Mouse (Mus musculus) small intestine, adult 2 months (tissue): ENCODE data around the gene Rdh16f2. TPM values are rescaled to one million over a fixed set of nuclear protein-coding genes. Genes with fewer than 3 reads are reported as not detected.
A peak's percentile ranks its signal among the peaks of the same experiment; 100 is the strongest.

ENCODE experiments used
- H3K27ac ChIP-seq: fragments of 200-500 bp; 2 replicates; pipeline ENCODE4 v1.5.1; 2012; ENCODE audit warnings: low read depth, low read length, control low read depth, inconsistent platforms; ENCODE audit not compliant: insufficient read depth
- H3K27me3 ChIP-seq: fragments of 200-500 bp; 2 replicates; pipeline ENCODE4 v1.6.1; 2012; ENCODE audit warnings: mild to moderate bottlenecking, moderate library complexity, low read length, inconsistent platforms; ENCODE audit not compliant: control insufficient read depth, insufficient read depth
- H3K36me3 ChIP-seq: fragments of 200-500 bp; 2 replicates; pipeline ENCODE4 v1.6.1; 2012; ENCODE audit warnings: mild to moderate bottlenecking, low read length, control low read depth, inconsistent platforms; ENCODE audit not compliant: control insufficient read depth, insufficient read depth
- H3K4me1 ChIP-seq: fragments of 200-500 bp; 2 replicates; pipeline ENCODE4 v1.6.1; 2012; ENCODE audit warnings: low read length, inconsistent platforms, mixed read lengths; ENCODE audit not compliant: control insufficient read depth, insufficient read depth, insufficient read length
- H3K4me3 ChIP-seq: fragments of 200-500 bp; 2 replicates; pipeline ENCODE4 v1.5.1; 2012; ENCODE audit warnings: low read depth, mild to moderate bottlenecking, control low read depth, inconsistent platforms, low read length, moderate library complexity
- CTCF ChIP-seq: fragments of 200-500 bp; IDR thresholded peaks from 2 replicates; pipeline ENCODE4 v1.5.1; 2012; ENCODE audit warnings: low read depth, mild to moderate bottlenecking, control low read depth, inconsistent platforms, low read length, moderate library complexity, mixed read lengths; ENCODE audit not compliant: insufficient replicate concordance, insufficient read length; ENCODE audit errors: extremely low read depth
- POLR2A ChIP-seq: fragments of 200-500 bp; IDR thresholded peaks from 2 replicates; pipeline ENCODE4 v1.6.1; 2012; ENCODE audit warnings: low read depth, mild to moderate bottlenecking, control low read depth, inconsistent platforms, low read length, moderate library complexity
- WGBS: fragments of 180-500 bp; shearing (Covaris S2); methylation state at CpG from one replicate; pipeline ENCODE4 v1.1.7; 2018; 5-methylcytosine and 5-hydroxymethylcytosine counted together
- polyA plus RNA-seq: library from polyadenylated mRNA; depleted of rRNA; stranded (reverse); fragments of >200 nt; gene quantifications from 2 replicates; pipeline ENCODE4 v1.2.3, GENCODE M21; 2012; rRNA removed

The Rdh16f2 gene
- polyA plus RNA-seq, 1 experiment = 3.6 TPM

GRCm38 (mm10) chr10:127922241-127922640 is 56.0 kb downstream of the Rdh16f2 start:
- no peaks in the 10 kb centered on the region for H3K36me3 ChIP-seq
- peaks cover 6% of the 10 kb centered on the region; the same call in 1 of the 2 replicates for H3K4me1 ChIP-seq
- H3K27me3 ChIP-seq = no peaks in the 10 kb centered on the region
- TF ChIP-seq CTCF (no peak), POLR2A (no peak)
- peak overlapping the region; percentile 73 for H3K27ac ChIP-seq
- 17% methylated on average over 1 of the region's 1 CpGs for WGBS
- H3K4me3 ChIP-seq = no peak overlapping the region

GRCm38 (mm10) chr10:127923024-127923423 is 56.8 kb downstream of the Rdh16f2 start:
- H3K27me3 ChIP-seq = no peaks in the 10 kb centered on the region
- no peak overlapping the region for H3K27ac ChIP-seq
- no peaks in the 10 kb centered on the region for H3K36me3 ChIP-seq
- H3K4me1 ChIP-seq = peaks cover 3% of the 10 kb centered on the region; the same call in 1 of the 2 replicates
- no peak for TF ChIP-seq POLR2A
- no peak for TF ChIP-seq CTCF
- no peak overlapping the region for H3K4me3 ChIP-seq
- 90% methylated on average over 8 of the region's 8 CpGs for WGBS

GRCm38 (mm10) chr10:127924597-127925378 is 58.5 kb downstream of the Rdh16f2 start:
- Histone ChIP-seq H3K36me3 (no peaks in the 10 kb centered on the region), H3K27me3 (no peaks in the 10 kb centered on the region), H3K4me1 (peaks cover 3% of the 10 kb centered on the region; the same call in 1 of the 2 replicates), H3K27ac (no peak overlapping the region), H3K4me3 (no peak overlapping the region)
- WGBS = 41% methylated on average over 7 of the region's 7 CpGs
- TF ChIP-seq POLR2A (no peak), CTCF (no peak)

Other genes starting within 250 kb of the Rdh16f2 start
- 82.4 and 200 TPM in 2 replicates for gene Lrp1, start 245.3 kb upstream of the Rdh16f2 start, polyA plus RNA-seq
- 45.7 and 101 TPM in 2 replicates for gene Stat6, start 223.5 kb upstream of the Rdh16f2 start, polyA plus RNA-seq
- 0.67 and 2.5 TPM in 2 replicates for gene Nemp1, start 199.6 kb upstream of the Rdh16f2 start, polyA plus RNA-seq
- 9.4 and 31.8 TPM in 2 replicates for gene Nab2, start 197.9 kb upstream of the Rdh16f2 start, polyA plus RNA-seq
- gene Myo1a, start 161.3 kb upstream of the Rdh16f2 start, polyA plus RNA-seq = 166 and 688 TPM in 2 replicates
- 0.27 TPM in 1 of 2 replicates, not detected in the other for gene Tac2, start 142.0 kb upstream of the Rdh16f2 start, polyA plus RNA-seq
- gene Zbtb39, start 126.9 kb upstream of the Rdh16f2 start, polyA plus RNA-seq = 2.9 and 6.7 TPM in 2 replicates
- gene Gpr182, start 114.7 kb upstream of the Rdh16f2 start, polyA plus RNA-seq = 0.70 and 2.3 TPM in 2 replicates
- gene Rdh1, start 106.8 kb upstream of the Rdh16f2 start, polyA plus RNA-seq = not detected in 2 replicates
- not detected in 2 replicates for gene Rdh16f1, start 106.7 kb upstream of the Rdh16f2 start, polyA plus RNA-seq
- 8.0 and 40.9 TPM in 2 replicates for gene Rdh9, start 90.1 kb upstream of the Rdh16f2 start, polyA plus RNA-seq
- gene Rdh16, start 65.3 kb upstream of the Rdh16f2 start, polyA plus RNA-seq = 1.7 and 4.4 TPM in 2 replicates
- not detected in 2 replicates for gene Rdh19, start 16.5 kb upstream of the Rdh16f2 start, polyA plus RNA-seq
- gene Rdh7, start 22.3 kb downstream of the Rdh16f2 start, polyA plus RNA-seq = 30.9 and 73.0 TPM in 2 replicates
- gene Sdr9c7, start 32.0 kb downstream of the Rdh16f2 start, polyA plus RNA-seq = 0.70 TPM in 1 of 2 replicates, not detected in the other
- 25.6 and 46.2 TPM in 2 replicates for gene Hsd17b6, start 141.1 kb downstream of the Rdh16f2 start, polyA plus RNA-seq
- gene Prim1, start 148.7 kb downstream of the Rdh16f2 start, polyA plus RNA-seq = 0.89 and 1.5 TPM in 2 replicates
- 134 and 160 TPM in 2 replicates for gene Naca, start 169.1 kb downstream of the Rdh16f2 start, polyA plus RNA-seq
- 27.7 and 38.1 TPM in 2 replicates for gene Ptges3, start 192.5 kb downstream of the Rdh16f2 start, polyA plus RNA-seq
- gene Atp5b, start 216.8 kb downstream of the Rdh16f2 start, polyA plus RNA-seq = 4,528 and 5,521 TPM in 2 replicates
- 14.1 and 30.8 TPM in 2 replicates for gene Baz2a, start 225.1 kb downstream of the Rdh16f2 start, polyA plus RNA-seq